ENCODE assay signal across 9 mouse cellular contexts in genomic region chr7:46376172-46377007, GRCm38 (mm10). TPM values are rescaled to one million over a fixed set of nuclear protein-coding genes. Genes with fewer than 3 reads are reported as not detected.
A peak's percentile ranks its signal among the peaks of the same experiment; 100 is the strongest.
DNase-seq lines count a peak whose midpoint lies in the region; ATAC-seq lines count a peak whose summit lies in the region.
"Had no signal": no experiment of that assay in that cellular context is flagged by ENCODE, and none has a peak within 500 bp of the region (broad histone marks: within the 10 kb centered on the region; RNA-seq: fewer than 3 reads in every experiment).

TSS of gene Myod1 (plus strand) at chr7:46376474.

- ATAC-seq in heart, embryonic 16.5 days (replicated peaks; ENCODE audit: extremely low read depth, insufficient read depth, low FRiP score), result no peak
- ATAC-seq in embryonic facial prominence, embryonic 14.5 days (ENCODE audit: low read depth), result peak; percentile 61; the same call in 1 of the 2 replicates
- ATAC-seq in hindbrain, embryonic 13.5 days (ENCODE audit: low FRiP score), result peak; percentile 16; the same call in 1 of the 2 replicates
- ATAC-seq in neural tube, embryonic 11.5 days (ENCODE audit: insufficient read depth, low FRiP score, low TSS enrichment), result no peak

- H3K36me3 ChIP-seq in heart, embryonic 16.5 days (ENCODE audit: control insufficient read depth, insufficient read depth), result no peaks in the 10 kb centered on the region
- H3K36me3 ChIP-seq in embryonic facial prominence, embryonic 14.5 days (ENCODE audit: control insufficient read depth, insufficient read depth, low read length), result no peaks in the 10 kb centered on the region
- H3K36me3 ChIP-seq in hindbrain, embryonic 13.5 days, result no peaks in the 10 kb centered on the region
- no peaks in the 10 kb centered on the region for H3K36me3 ChIP-seq in neural tube, embryonic 11.5 days (ENCODE audit: control insufficient read depth, insufficient read depth, low read length)

- no peak for DNase-seq in heart, postnatal 25 days (ENCODE audit: low spot score)
- peak; percentile 73 for DNase-seq in embryonic facial prominence, embryonic 14.5 days (ENCODE audit: low spot score)
- no peak for DNase-seq in neural tube, embryonic 11.5 days (ENCODE audit: low spot score)
- no peak for DNase-seq in frontal cortex, adult 2 months (ENCODE audit: extremely low spot score in 1 of 2, low spot score in 1 of 2)
- DNase-seq in urinary bladder, adult 18-20 months (ENCODE audit: low spot score in 2 of 2), result no peak
- DNase-seq in layer of hippocampus, postnatal 36 days, result no peak

- peak within 1 kb of the TSS; percentile 28 for H3K4me3 ChIP-seq in heart, embryonic 16.5 days (ENCODE audit: low read length)
- peak within 1 kb of the TSS; percentile 30 for H3K4me3 ChIP-seq in embryonic facial prominence, embryonic 14.5 days (ENCODE audit: low read depth, low read length)
- peak within 1 kb of the TSS; percentile 30 for H3K4me3 ChIP-seq in hindbrain, embryonic 13.5 days
- peak within 1 kb of the TSS; percentile 23 for H3K4me3 ChIP-seq in neural tube, embryonic 11.5 days (ENCODE audit: low read depth, low read length)
- H3K4me3 ChIP-seq: megakaryocyte, embryonic 14.5 days had no signal

- peaks cover 71% of the 10 kb centered on the region for H3K27me3 ChIP-seq in heart, embryonic 16.5 days (ENCODE audit: control insufficient read depth, insufficient read depth, low read length)
- peaks cover 74% of the 10 kb centered on the region for H3K27me3 ChIP-seq in embryonic facial prominence, embryonic 14.5 days (replicated peaks; ENCODE audit: control insufficient read depth, insufficient read depth, low read length)
- H3K27me3 ChIP-seq in hindbrain, embryonic 13.5 days, result peaks cover 88% of the 10 kb centered on the region
- H3K27me3 ChIP-seq in neural tube, embryonic 11.5 days (ENCODE audit: control insufficient read depth, insufficient read depth, low read length), result peaks cover 54% of the 10 kb centered on the region

- 0 out of 2 replicates have a peak, but pooled peaks cover 3% of the 10 kb centered on the region for H3K4me1 ChIP-seq in heart, embryonic 16.5 days (ENCODE audit: control insufficient read depth, insufficient read depth, low read length)
- H3K4me1 ChIP-seq in embryonic facial prominence, embryonic 14.5 days (ENCODE audit: control insufficient read depth, insufficient read depth, low read length), result peaks cover 3% of the 10 kb centered on the region; the same call in 1 of the 2 replicates
- peaks cover 32% of the 10 kb centered on the region for H3K4me1 ChIP-seq in hindbrain, embryonic 13.5 days (replicated peaks)
- H3K4me1 ChIP-seq in neural tube, embryonic 11.5 days (ENCODE audit: control insufficient read depth, insufficient read depth, low read length), result peaks cover 4% of the 10 kb centered on the region; the same call in 1 of the 2 replicates

- WGBS in heart, embryonic 16.5 days, result 6% methylated on average over 44 of the region's 44 CpGs
- 3% methylated on average over 24 of the region's 44 CpGs for WGBS in embryonic facial prominence, embryonic 14.5 days
- WGBS in hindbrain, embryonic 13.5 days, result 5% methylated on average over 44 of the region's 44 CpGs
- WGBS in neural tube, embryonic 11.5 days, result 3% methylated on average over 44 of the region's 44 CpGs

- H3K4me2 ChIP-seq in heart, embryonic 16.5 days (ENCODE audit: low read depth, low read length), result no peak within 1 kb of the TSS; the same call in 1 of the 2 replicates
- H3K4me2 ChIP-seq in embryonic facial prominence, embryonic 14.5 days (ENCODE audit: low read depth, low read length), result peak within 1 kb of the TSS; percentile 43
- H3K4me2 ChIP-seq in hindbrain, embryonic 13.5 days, result peak within 1 kb of the TSS; percentile 51
- peak within 1 kb of the TSS; percentile 36 for H3K4me2 ChIP-seq in neural tube, embryonic 11.5 days (ENCODE audit: low read depth)

- H3K9me3 ChIP-seq in heart, embryonic 16.5 days (replicated peaks; ENCODE audit: control insufficient read depth, low read length), result no peaks in the 10 kb centered on the region
- no peaks in the 10 kb centered on the region for H3K9me3 ChIP-seq in embryonic facial prominence, embryonic 14.5 days (ENCODE audit: control insufficient read depth, low read length)
- H3K9me3 ChIP-seq in hindbrain, embryonic 13.5 days, result no peaks in the 10 kb centered on the region
- no peaks in the 10 kb centered on the region for H3K9me3 ChIP-seq in neural tube, embryonic 11.5 days (ENCODE audit: control insufficient read depth, low read length)
- H3K9me3 ChIP-seq: megakaryocyte, embryonic 14.5 days had no signal

- H3K9ac ChIP-seq in heart, embryonic 16.5 days (ENCODE audit: low read length), result no peak within 1 kb of the TSS
- H3K9ac ChIP-seq in embryonic facial prominence, embryonic 14.5 days (ENCODE audit: low read depth, low read length), result peak within 1 kb of the TSS; percentile 54
- peak within 1 kb of the TSS; percentile 43; the same call in 1 of the 2 replicates for H3K9ac ChIP-seq in hindbrain, embryonic 13.5 days
- peak within 1 kb of the TSS; percentile 18 for H3K9ac ChIP-seq in neural tube, embryonic 11.5 days (ENCODE audit: low read length)

- no peak within 1 kb of the TSS for H3K27ac ChIP-seq in heart, embryonic 16.5 days (ENCODE audit: low read length)
- 0 out of 2 replicates have a peak within 1 kb of the TSS, but pooled peaks have one; percentile 28 for H3K27ac ChIP-seq in embryonic facial prominence, embryonic 14.5 days (replicated peaks; ENCODE audit: low read depth, low read length)
- no peak within 1 kb of the TSS for H3K27ac ChIP-seq in hindbrain, embryonic 13.5 days
- no peak within 1 kb of the TSS for H3K27ac ChIP-seq in neural tube, embryonic 11.5 days (ENCODE audit: low read depth, low read length)

- intact Hi-C loops in heart, postnatal 25 days (cut with DNase I), result no loop called here

RNA-seq across cellular contexts. Expression of gene Myod1, which starts in this region (rescaled TPM):
- polyA plus RNA-seq in heart, embryonic 16.5 days (2015; fragmentation: Nextera tagmentation; extraction: Ambion mirVana), result 0.22 and 0.43 TPM in 2 replicates
- not detected for total RNA-seq in heart, postnatal 25 days (2021)
- 46.5 and 50.7 TPM in 2 replicates for polyA plus RNA-seq in embryonic facial prominence, embryonic 14.5 days (2014; fragmentation: Nextera tagmentation; extraction: Ambion mirVana)
- polyA plus RNA-seq in hindbrain, embryonic 13.5 days (2015; fragmentation: Nextera tagmentation; extraction: Ambion mirVana), result 0.94 and 1.4 TPM in 2 replicates
- 10.0 and 15.0 TPM in 2 replicates for polyA plus RNA-seq in neural tube, embryonic 11.5 days (2014; fragmentation: Nextera tagmentation; extraction: Ambion mirVana)
- polyA plus RNA-seq in frontal cortex, adult 2 months (2012; rRNA removed), result 0.06 and 0.36 TPM in 2 replicates
- total RNA-seq in layer of hippocampus, postnatal 36 days (2021), result not detected

Comparison
In these comparisons a context has a peak if more than half of its experiments do, and no peak if none do; other contexts are left out.
1. ATAC-seq: peak in embryonic facial prominence, embryonic 14.5 days (single experiment) and hindbrain, embryonic 13.5 days (single experiment); none in heart, embryonic 16.5 days (single experiment) and neural tube, embryonic 11.5 days (single experiment).
2. Peak in every context shown above with its lines, with median percentiles within 50 percentile points of each other: H3K4me3 ChIP-seq.